Mouse (Mus musculus) MEL (cell line): ENCODE data around the gene Zfp827. TPM values are rescaled to one million over a fixed set of nuclear protein-coding genes. Genes with fewer than 3 reads are reported as not detected.
"Not testable (repeated sequence)": the region's sequence is repeated elsewhere in the genome, so short reads cannot be mapped to it uniquely, and the experiment has no call there.

Experiments
- DNase-seq: peaks from one replicate; pipeline ENCODE4 v3.0.0; 2011; ENCODE audit warnings: low read depth, low spot score
- H3K27ac ChIP-seq: 2 replicates; pipeline ENCODE4 v1.5.1; 2012; ENCODE audit warnings: low read depth, mild to moderate bottlenecking, control low read depth, low read length, moderate library complexity; ENCODE audit not compliant: control insufficient read depth
- H3K27me3 ChIP-seq, 2 experiments: fragments of 150-350 bp in 1 of 2; sonication (generic) in 1 of 2; 2 replicates each; pipeline ENCODE4 v1.6.1; 2012; ENCODE audit warnings: low read length in 2 of 2, mild to moderate bottlenecking in 2 of 2, improper control_type of control experiment in 1 of 2, moderate library complexity in 1 of 2; ENCODE audit not compliant: insufficient read depth in 2 of 2, control insufficient read depth in 1 of 2
- H3K36me3 ChIP-seq, 2 experiments: 2 replicates each; pipeline ENCODE4 v1.6.1; 2012 to 2014; ENCODE audit warnings: low read length in 2 of 2, improper control_type of control experiment in 1 of 2, inconsistent platforms in 1 of 2, mild to moderate bottlenecking in 1 of 2; ENCODE audit not compliant: insufficient read depth in 2 of 2, control insufficient read depth in 1 of 2
- H3K4me1 ChIP-seq, 2 experiments: fragments of 150-350 bp in 1 of 2; sonication (generic) in 1 of 2; 2 replicates each; pipeline ENCODE4 v1.6.1; 2012; ENCODE audit warnings: low read length in 2 of 2, improper control_type of control experiment in 1 of 2, mild to moderate bottlenecking in 1 of 2; ENCODE audit not compliant: insufficient read depth in 2 of 2, control insufficient read depth in 1 of 2
- H3K4me3 ChIP-seq, 2 experiments: fragments of 150-350 bp in 1 of 2; sonication (generic) in 1 of 2; 2 replicates each; pipeline ENCODE4 v1.5.1; 2012; ENCODE audit warnings: low read depth in 2 of 2, low read length in 2 of 2, mild to moderate bottlenecking in 2 of 2, moderate library complexity in 2 of 2, control low read depth in 1 of 2, improper control_type of control experiment in 1 of 2; ENCODE audit not compliant: control insufficient read depth in 1 of 2, insufficient read depth in 1 of 2
- H3K79me2 ChIP-seq: 2 replicates; pipeline ENCODE4 v1.6.1; 2012; ENCODE audit warnings: mild to moderate bottlenecking, low read length, moderate library complexity; ENCODE audit not compliant: control insufficient read depth, poor library complexity, insufficient read depth
- H3K9ac ChIP-seq: 2 replicates; pipeline ENCODE4 v1.6.1; 2012; ENCODE audit warnings: low read depth, mild to moderate bottlenecking, control low read depth, low read length, moderate library complexity; ENCODE audit not compliant: control insufficient read depth, poor library complexity, severe bottlenecking
- H3K9me3 ChIP-seq: fragments of 150-350 bp; sonication (generic); replicated peaks from 2 replicates; pipeline ENCODE4 v1.6.1; 2012; ENCODE audit warnings: mild to moderate bottlenecking, low read length, improper control_type of control experiment, moderate library complexity; ENCODE audit not compliant: insufficient read depth
- CHD1 ChIP-seq: IDR thresholded peaks from 2 replicates; pipeline ENCODE4 v1.6.1; 2012; ENCODE audit warnings: low read depth, mild to moderate bottlenecking, inconsistent platforms, low read length, improper control_type of control experiment
- E2F4 ChIP-seq: IDR thresholded peaks from 2 replicates; pipeline ENCODE4 v1.6.1; 2011; ENCODE audit warnings: low read depth, low read length, improper control_type of control experiment, borderline replicate concordance
- EP300 ChIP-seq, 2 experiments: IDR thresholded peaks; 2 replicates each; pipeline ENCODE4 v1.6.1; 2011; ENCODE audit warnings: improper control_type of control experiment in 2 of 2, low read length in 2 of 2, low read depth in 1 of 2, mild to moderate bottlenecking in 1 of 2
- GATA1 ChIP-seq: IDR thresholded peaks from 2 replicates; pipeline ENCODE4 v1.6.1; 2011; ENCODE audit warnings: low read depth, low read length, improper control_type of control experiment
- HCFC1 ChIP-seq: IDR thresholded peaks from 2 replicates; pipeline ENCODE4 v1.6.1; 2012; ENCODE audit warnings: low read depth, mild to moderate bottlenecking, inconsistent platforms, low read length, improper control_type of control experiment, moderate library complexity
- MAX ChIP-seq: IDR thresholded peaks from 2 replicates; pipeline ENCODE4 v1.6.1; 2011; ENCODE audit warnings: low read length, improper control_type of control experiment
- MAZ ChIP-seq: IDR thresholded peaks from 2 replicates; pipeline ENCODE4 v1.6.1; 2012; ENCODE audit warnings: low read depth, mild to moderate bottlenecking, inconsistent platforms, low read length, improper control_type of control experiment
- MXI1 ChIP-seq: IDR thresholded peaks from 2 replicates; pipeline ENCODE4 v1.6.1; 2011; ENCODE audit warnings: mild to moderate bottlenecking, low read depth, low read length, improper control_type of control experiment
- POLR2A ChIP-seq, 2 experiments: IDR thresholded peaks; 2 replicates each; pipeline ENCODE4 v1.6.1; 2011 to 2012; ENCODE audit warnings: low read length in 2 of 2, mild to moderate bottlenecking in 2 of 2, control low read depth in 1 of 2, improper control_type of control experiment in 1 of 2, low read depth in 1 of 2, moderate library complexity in 1 of 2; ENCODE audit not compliant: control insufficient read depth in 1 of 2, insufficient read depth in 1 of 2, poor library complexity in 1 of 2
- SIN3A ChIP-seq: IDR thresholded peaks from 2 replicates; pipeline ENCODE4 v1.6.1; 2012; ENCODE audit warnings: low read length, improper control_type of control experiment, inconsistent platforms
- SMC3 ChIP-seq: IDR thresholded peaks from 2 replicates; pipeline ENCODE4 v1.6.1; 2011; ENCODE audit warnings: low read depth, low read length, improper control_type of control experiment
- TAL1 ChIP-seq: IDR thresholded peaks from 2 replicates; pipeline ENCODE4 v1.6.1; 2012; ENCODE audit warnings: mild to moderate bottlenecking, inconsistent platforms, low read length, moderate library complexity, mixed read lengths
- TBP ChIP-seq: IDR thresholded peaks from 2 replicates; pipeline ENCODE4 v1.8.0; 2011; ENCODE audit warnings: low read depth, low read length, improper control_type of control experiment
- UBTF ChIP-seq: IDR thresholded peaks from 2 replicates; pipeline ENCODE4 v1.6.1; 2012; ENCODE audit warnings: low read depth, mild to moderate bottlenecking, inconsistent platforms, low read length, improper control_type of control experiment, moderate library complexity, borderline replicate concordance; ENCODE audit not compliant: insufficient read depth
- USF1 ChIP-seq: IDR thresholded peaks from 2 replicates; pipeline ENCODE4 v1.6.1; 2014; ENCODE audit warnings: low read depth, mild to moderate bottlenecking, inconsistent platforms, low read length, improper control_type of control experiment, moderate library complexity
- USF2 ChIP-seq, 2 experiments: IDR thresholded peaks; 2 replicates each; pipeline ENCODE4 v1.6.1; 2011 to 2012; ENCODE audit warnings: improper control_type of control experiment in 2 of 2, low read length in 2 of 2, borderline replicate concordance in 1 of 2, inconsistent platforms in 1 of 2, low read depth in 1 of 2, mild to moderate bottlenecking in 1 of 2; ENCODE audit not compliant: insufficient read depth in 1 of 2
- ZMIZ1 ChIP-seq: IDR thresholded peaks from 2 replicates; pipeline ENCODE4 v1.6.1; 2012; ENCODE audit warnings: low read depth, mild to moderate bottlenecking, inconsistent platforms, low read length, improper control_type of control experiment, moderate library complexity
- ZNF384 ChIP-seq: IDR thresholded peaks from 2 replicates; pipeline ENCODE4 v1.6.1; 2012; ENCODE audit warnings: low read depth, mild to moderate bottlenecking, inconsistent platforms, low read length, improper control_type of control experiment
- polyA plus RNA-seq, 2 experiments: library from polyadenylated mRNA; stranded (reverse) in 1 of 2; unstranded in 1 of 2; fragments of >175 nt in 1 of 2; fragments of >200 nt in 1 of 2; gene quantifications; 2 replicates each; pipeline versions ENCODE4 v1.2.1 to v1.2.4; 2012; ENCODE audit warnings: low replicate concordance in 2 of 2, low read depth in 1 of 2; ENCODE audit not compliant: insufficient read length in 2 of 2, insufficient read depth in 1 of 2, missing spikeins in 1 of 2
- total RNA-seq: library from RNA; depleted of rRNA; stranded (reverse); fragments of 300-350 nt; gene quantifications from 2 replicates; pipeline ENCODE4 v1.2.3, GENCODE M21; 2012

Gene Zfp827
- total and polyA plus RNA-seq, 3 experiments, result not detected

GRCm38 (mm10) chr8:79127211-79127816 is 99.1 kb downstream of the Zfp827 start:
- Histone ChIP-seq H3K9ac (no peak overlapping the region), H3K36me3 (no peaks in the 10 kb centered on the region), H3K4me3 (no peak overlapping the region), H3K79me2 (no peaks in the 10 kb centered on the region), H3K9me3 (no peaks in the 10 kb centered on the region), H3K27ac (no peak overlapping the region), H3K27me3 (no peaks in the 10 kb centered on the region), H3K4me1 (no peaks in the 10 kb centered on the region)
- DNase-seq, result no peak
- TF ChIP-seq USF1 (no peak), POLR2A (IDR thresholded peaks at IDR 0.05; ENCODE audit: control insufficient read depth in 1 of 2, insufficient read depth in 1 of 2, low read depth in 1 of 2, low read length in 2 of 2, poor library complexity in 1 of 2) (no peak), ZNF384 (no peak), GATA1 (no peak), MAZ (no peak), USF2 (IDR thresholded peaks at IDR 0.05; ENCODE audit: borderline replicate concordance in 1 of 2, insufficient read depth in 1 of 2, low read depth in 1 of 2, low read length in 2 of 2) (no peak), CHD1 (no peak), MXI1 (no peak), UBTF (no peak), SIN3A (no peak), TAL1 (no peak), SMC3 (no peak), EP300 (IDR thresholded peaks at IDR 0.05; ENCODE audit: low read depth in 1 of 2, low read length in 2 of 2) (no peak)

DNA sequence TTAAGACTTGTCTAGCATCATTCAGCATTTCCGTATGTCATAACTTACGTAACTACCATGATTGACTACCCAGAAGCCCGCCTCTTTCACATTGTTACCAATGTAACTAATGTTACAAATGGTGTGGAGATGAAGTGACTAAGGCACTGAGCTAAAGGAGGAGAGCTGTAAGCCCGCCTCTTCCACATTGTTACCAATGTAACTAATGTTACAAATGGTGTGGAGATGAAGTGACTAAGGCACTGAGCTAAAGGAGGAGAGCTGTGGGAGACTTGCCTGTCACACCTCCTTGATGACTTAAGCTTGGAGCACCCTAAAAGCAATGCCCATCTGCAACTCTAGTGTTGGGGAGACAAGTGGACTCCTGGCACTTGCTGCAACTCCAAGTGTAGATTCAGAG is 100.3 kb downstream of the Zfp827 start:
- H3K4me3 ChIP-seq, H3K36me3 ChIP-seq, H3K4me1 ChIP-seq, H3K9me3 ChIP-seq, H3K27me3 ChIP-seq, H3K79me2 ChIP-seq, DNase-seq, H3K27ac ChIP-seq, H3K9ac ChIP-seq: not testable (repeated sequence)

DNA sequence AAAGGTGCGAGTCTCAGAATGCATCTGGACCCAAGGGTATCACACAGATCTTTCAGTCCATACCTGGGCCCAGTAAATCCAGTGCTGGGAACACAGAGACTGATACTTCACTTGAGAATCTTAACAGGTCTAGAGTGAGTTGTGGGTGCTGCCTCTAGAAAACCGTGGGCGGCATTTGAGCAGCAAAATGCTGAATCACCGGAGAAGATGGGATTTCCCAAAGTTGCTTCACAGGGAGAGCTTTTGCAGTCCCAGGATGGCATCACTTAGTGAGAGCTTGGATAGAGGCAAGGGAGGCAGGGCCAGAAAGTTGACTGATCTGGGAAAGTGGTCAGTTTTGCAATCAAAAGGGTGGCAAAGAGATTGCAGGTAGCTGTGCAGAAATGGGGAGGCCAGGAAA is 111.4 kb downstream of the Zfp827 start:
- no peaks in the 10 kb centered on the region for H3K36me3 ChIP-seq
- DNase-seq, result no peak
- no peaks in the 10 kb centered on the region for H3K4me1 ChIP-seq
- TF ChIP-seq EP300 (IDR thresholded peaks at IDR 0.05; ENCODE audit: low read depth in 1 of 2, low read length in 2 of 2) (no peak), USF1 (no peak), TBP (no peak), UBTF (no peak), MAZ (no peak), HCFC1 (no peak), MAX (no peak), TAL1 (no peak), E2F4 (no peak), MXI1 (no peak), ZMIZ1 (no peak)
- no peak overlapping the region for H3K9ac ChIP-seq
- no peak overlapping the region for H3K27ac ChIP-seq
- no peaks in the 10 kb centered on the region for H3K27me3 ChIP-seq
- H3K79me2 ChIP-seq, result no peaks in the 10 kb centered on the region
- no peak overlapping the region for H3K4me3 ChIP-seq
- no peaks in the 10 kb centered on the region for H3K9me3 ChIP-seq
